Mouse (Mus musculus) testis, adult 2 months (tissue): ENCODE data around the gene Mff. TPM values are rescaled to one million over a fixed set of nuclear protein-coding genes. Genes with fewer than 3 reads are reported as not detected.

Experiments
- H3K27ac ChIP-seq: fragments of 200-500 bp; 2 replicates; pipeline ENCODE4 v1.5.1; 2012; ENCODE audit warnings: low read depth, low read length; ENCODE audit not compliant: control insufficient read depth, insufficient read depth
- H3K27me3 ChIP-seq: fragments of 200-500 bp; 2 replicates; pipeline ENCODE4 v1.6.1; 2012; ENCODE audit warnings: mild to moderate bottlenecking, low read length, moderate library complexity; ENCODE audit not compliant: control insufficient read depth, insufficient read depth
- H3K36me3 ChIP-seq: fragments of 200-500 bp; 2 replicates; pipeline ENCODE4 v1.6.1; 2012; ENCODE audit warnings: mild to moderate bottlenecking, low read length; ENCODE audit not compliant: control insufficient read depth, insufficient read depth
- H3K4me1 ChIP-seq: fragments of 200-500 bp; 2 replicates; pipeline ENCODE4 v1.6.1; 2012; ENCODE audit warnings: low read length; ENCODE audit not compliant: control insufficient read depth, insufficient read depth
- H3K4me3 ChIP-seq: fragments of 200-500 bp; 2 replicates; pipeline ENCODE4 v1.5.1; 2012; ENCODE audit warnings: low read depth, mild to moderate bottlenecking, low read length, moderate library complexity, mixed read lengths; ENCODE audit not compliant: control insufficient read depth
- CTCF ChIP-seq: fragments of 200-500 bp; IDR thresholded peaks from 2 replicates; pipeline ENCODE4 v1.5.1; 2012; ENCODE audit warnings: low read depth, mild to moderate bottlenecking, inconsistent platforms, low read length, moderate library complexity; ENCODE audit not compliant: control insufficient read depth, insufficient read depth, insufficient replicate concordance
- POLR2A ChIP-seq: fragments of 200-500 bp; IDR thresholded peaks from 2 replicates; pipeline ENCODE4 v1.6.1; 2012; ENCODE audit warnings: low read depth, mild to moderate bottlenecking, inconsistent platforms, low read length, moderate library complexity; ENCODE audit not compliant: control insufficient read depth
- polyA plus RNA-seq: library from polyadenylated mRNA; depleted of rRNA; stranded (reverse); fragments of >200 nt; gene quantifications from 2 replicates; pipeline ENCODE4 v1.2.3, GENCODE M21; 2012; rRNA removed

Gene Mff
- 167 and 199 TPM in 2 replicates for polyA plus RNA-seq

DNA sequence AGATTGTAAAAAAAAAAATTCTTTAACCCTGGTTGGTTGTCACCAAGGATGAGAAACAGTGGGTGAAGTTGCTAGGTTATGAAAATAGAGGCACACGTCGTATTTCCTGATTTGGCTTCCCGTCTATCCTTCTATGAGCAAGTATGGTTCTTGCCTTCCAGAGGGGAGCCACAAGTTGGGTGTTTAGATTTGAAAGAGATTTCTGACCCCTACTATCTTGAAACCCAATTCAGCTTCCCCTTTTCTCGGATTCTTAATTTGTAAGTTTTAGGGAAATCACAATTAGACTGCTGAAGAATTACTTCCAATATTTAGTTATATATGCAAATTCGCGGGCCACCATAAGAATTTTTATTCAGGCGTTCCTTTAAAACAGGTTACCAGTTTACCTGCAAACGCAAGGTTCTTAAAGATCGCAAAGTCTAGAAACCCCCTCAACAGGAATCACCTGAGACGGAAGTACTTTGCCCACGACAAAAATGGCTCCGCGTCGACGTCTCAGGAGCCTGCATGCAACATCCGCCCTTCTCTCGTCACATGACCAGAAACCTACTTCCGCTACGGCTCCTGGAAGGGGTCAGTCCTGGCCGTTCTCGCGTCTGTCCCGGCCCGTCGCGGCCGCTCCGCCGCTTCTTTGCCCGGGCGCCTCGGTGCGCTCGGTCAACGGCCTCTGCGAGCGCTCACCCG, at the start of gene Mff:
Mff (plus strand) TSS at position 552 of the 687 bp plus-strand sequence.
- Histone ChIP-seq H3K27ac (peak within 1 kb of the TSS; percentile 96), H3K4me1 (peaks cover 6% of the 10 kb centered on the region), H3K36me3 (no peaks in the 10 kb centered on the region), H3K4me3 (peak within 1 kb of the TSS; percentile 98), H3K27me3 (no peaks in the 10 kb centered on the region)
- TF ChIP-seq CTCF = peak; percentile 21; the same call in 1 of the 2 replicates
- peak; percentile 94 for TF ChIP-seq POLR2A

DNA sequence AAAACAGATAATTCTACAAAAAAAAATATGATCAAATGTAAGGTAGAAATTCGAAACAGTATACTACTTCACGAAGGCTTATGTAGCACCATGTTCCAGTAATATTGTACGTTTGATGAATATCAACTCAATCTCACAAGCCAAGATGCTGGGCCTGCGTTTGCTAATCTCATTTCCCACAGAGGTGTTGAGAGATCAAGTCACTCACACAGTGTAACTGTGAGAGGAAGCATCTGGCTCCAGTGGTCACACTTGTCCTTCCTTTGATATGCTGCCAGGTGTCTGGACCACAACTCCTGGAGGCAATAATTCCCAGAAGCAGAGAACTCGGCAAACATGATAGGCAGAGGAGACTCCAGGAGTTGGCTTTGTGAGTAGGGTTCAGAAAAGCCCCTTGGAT, 38.4 kb upstream of the Mff start:
- Histone ChIP-seq H3K4me3 (no peak overlapping the region), H3K27ac (no peak overlapping the region), H3K27me3 (no peaks in the 10 kb centered on the region), H3K4me1 (no peaks in the 10 kb centered on the region), H3K36me3 (no peaks in the 10 kb centered on the region)
- TF ChIP-seq CTCF (no peak), POLR2A (no peak)

DNA sequence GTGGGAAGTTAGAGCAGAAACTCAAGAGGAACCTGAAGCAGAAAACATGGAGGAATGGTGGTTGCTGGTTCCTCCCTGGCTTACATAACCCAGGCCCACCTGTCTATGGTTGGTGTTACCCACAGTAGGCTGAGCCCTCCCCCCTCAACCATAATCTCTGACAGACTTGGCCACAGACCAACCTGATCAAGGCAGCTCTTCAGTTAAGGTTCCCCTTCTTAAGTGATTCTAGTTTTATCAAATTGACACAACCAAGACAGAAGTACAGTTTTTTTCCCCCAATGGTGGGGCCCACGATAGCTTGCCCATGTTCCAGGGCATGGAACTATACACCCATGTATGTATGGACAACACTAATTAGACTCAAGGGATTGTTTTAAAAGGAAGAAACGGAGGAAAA, 37.8 kb upstream of the Mff start:
- H3K4me1 ChIP-seq = no peaks in the 10 kb centered on the region
- no peak for TF ChIP-seq POLR2A
- TF ChIP-seq CTCF = no peak
- H3K27ac ChIP-seq = no peak overlapping the region
- H3K4me3 ChIP-seq = no peak overlapping the region
- H3K27me3 ChIP-seq = no peaks in the 10 kb centered on the region
- H3K36me3 ChIP-seq = no peaks in the 10 kb centered on the region

DNA sequence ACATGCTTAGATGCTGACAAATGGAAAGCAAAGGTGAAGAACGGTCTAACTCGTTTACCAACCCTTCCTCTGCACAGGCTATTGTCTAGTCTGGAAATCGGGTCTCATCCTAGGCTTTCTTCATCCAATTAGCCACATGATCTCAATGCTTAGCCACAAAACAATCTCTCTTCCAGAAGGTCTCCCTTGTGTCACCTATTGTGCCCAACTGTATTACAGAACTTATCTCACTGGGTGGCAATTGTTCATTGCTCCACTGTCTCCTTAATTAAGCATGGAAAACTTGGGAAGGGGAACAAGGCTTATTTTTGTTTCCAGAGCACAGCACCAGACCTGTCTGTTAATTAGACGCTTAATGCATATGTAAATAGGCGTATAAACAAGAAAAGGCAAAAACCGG, 36.8 kb upstream of the Mff start:
- H3K4me1 ChIP-seq = no peaks in the 10 kb centered on the region
- no peaks in the 10 kb centered on the region for H3K36me3 ChIP-seq
- H3K27ac ChIP-seq = no peak overlapping the region
- no peak for TF ChIP-seq POLR2A
- TF ChIP-seq CTCF = no peak
- H3K4me3 ChIP-seq = no peak overlapping the region
- H3K27me3 ChIP-seq = no peaks in the 10 kb centered on the region

DNA sequence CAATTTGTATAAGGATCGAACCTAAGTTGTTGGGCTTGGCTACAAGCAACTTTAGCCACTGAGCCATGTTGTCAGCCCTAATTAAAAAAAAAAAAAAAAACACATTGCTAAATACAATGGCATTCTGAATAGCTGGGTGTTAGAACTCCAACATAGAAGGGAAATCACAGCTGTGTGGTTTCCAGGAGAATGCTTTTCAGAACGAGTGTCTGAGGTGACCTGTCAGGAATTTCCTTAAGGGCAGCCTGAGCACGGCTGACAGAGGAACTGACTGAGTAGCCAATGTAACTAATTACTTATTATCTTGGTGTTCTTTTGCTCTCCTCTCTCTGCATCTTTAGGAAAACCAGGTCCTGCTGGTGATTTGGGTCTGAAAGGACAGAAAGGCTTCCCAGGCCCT, 28.8 kb upstream of the Mff start:
- Histone ChIP-seq H3K36me3 (no peaks in the 10 kb centered on the region), H3K27me3 (no peaks in the 10 kb centered on the region), H3K4me1 (no peaks in the 10 kb centered on the region), H3K27ac (no peak overlapping the region), H3K4me3 (no peak overlapping the region)
- TF ChIP-seq POLR2A (no peak), CTCF (no peak)

DNA sequence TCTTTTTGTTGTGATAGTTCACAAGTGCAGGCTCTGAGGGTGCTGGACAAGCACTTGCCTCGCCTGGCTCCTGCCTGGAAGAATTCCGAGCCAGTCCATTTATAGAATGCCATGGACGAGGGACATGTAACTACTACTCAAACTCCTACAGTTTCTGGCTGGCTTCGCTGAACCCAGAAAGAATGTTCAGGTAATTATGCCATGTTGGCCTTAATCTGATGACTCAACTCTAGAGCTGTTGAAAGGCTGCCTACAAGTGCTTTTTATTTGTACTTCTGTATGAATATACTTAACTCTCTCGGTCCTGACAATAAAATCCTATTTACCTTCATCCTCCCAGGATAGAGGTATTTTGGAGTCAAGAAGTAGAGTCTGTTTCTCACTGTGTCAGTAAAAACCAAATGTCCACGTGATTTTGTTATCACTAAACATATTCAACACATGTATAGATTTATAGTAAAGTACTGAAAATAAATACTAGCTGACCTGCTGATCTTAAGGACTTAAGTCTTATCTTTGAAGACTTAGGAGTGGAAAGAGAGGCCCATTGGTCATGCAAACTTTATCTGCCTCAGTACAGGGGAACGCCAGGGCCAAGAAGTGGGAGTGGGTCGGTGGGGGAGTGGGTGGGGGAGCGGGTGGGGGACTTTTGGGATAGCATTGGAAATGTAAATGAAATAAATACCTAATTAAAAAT, 6.7 kb upstream of the Mff start:
- Histone ChIP-seq H3K27ac (no peak overlapping the region), H3K4me3 (no peak overlapping the region), H3K27me3 (no peaks in the 10 kb centered on the region), H3K36me3 (no peaks in the 10 kb centered on the region), H3K4me1 (no peaks in the 10 kb centered on the region)
- TF ChIP-seq POLR2A = no peak
- TF ChIP-seq CTCF = no peak

DNA sequence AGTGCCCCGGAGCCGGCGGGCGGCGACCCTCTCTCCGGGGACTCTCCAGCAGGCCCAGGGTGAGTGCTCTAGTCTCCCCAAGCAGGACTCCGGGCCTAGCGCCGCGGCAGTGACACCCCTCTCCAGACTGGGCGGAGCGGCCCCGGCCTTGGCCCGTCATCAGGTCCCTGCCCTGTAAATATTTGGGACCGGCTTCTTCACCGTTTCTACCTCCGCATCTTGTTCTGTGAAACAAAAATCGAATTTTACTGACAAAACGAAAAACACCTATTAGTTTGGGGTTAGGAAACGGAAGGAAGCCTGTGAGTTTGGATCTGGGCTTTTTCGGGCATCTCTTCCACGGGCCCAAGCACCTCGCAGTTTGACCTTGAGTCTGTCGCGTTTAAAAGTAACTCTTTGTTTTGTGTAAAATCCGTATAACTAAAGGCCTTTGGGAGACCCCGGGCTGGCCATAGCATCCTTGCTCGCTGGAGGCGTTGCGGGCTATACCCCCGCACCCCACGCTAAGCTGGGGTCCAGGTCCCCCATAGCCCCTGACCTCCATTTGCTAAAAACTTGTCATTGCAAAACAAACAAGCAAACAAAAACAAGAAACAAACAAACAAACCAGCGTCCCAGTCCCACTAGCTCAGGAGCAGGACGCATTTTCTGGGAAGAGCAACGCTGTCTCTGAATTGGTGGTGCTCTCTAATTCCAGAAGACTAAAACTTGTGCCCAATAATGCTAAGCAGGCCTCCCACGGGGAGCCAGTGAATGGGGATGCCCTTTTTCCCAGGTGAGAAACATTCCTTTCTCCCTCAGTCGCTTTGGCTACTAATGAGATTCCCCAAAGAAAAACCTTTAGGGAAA, 560 bp downstream of the Mff start:
- no peaks in the 10 kb centered on the region for H3K36me3 ChIP-seq
- peaks cover 6% of the 10 kb centered on the region for H3K4me1 ChIP-seq
- no peak for TF ChIP-seq POLR2A
- no peak for TF ChIP-seq CTCF
- H3K4me3 ChIP-seq = peak overlapping the region; percentile 98
- H3K27me3 ChIP-seq = no peaks in the 10 kb centered on the region
- peak overlapping the region; percentile 96 for H3K27ac ChIP-seq

DNA sequence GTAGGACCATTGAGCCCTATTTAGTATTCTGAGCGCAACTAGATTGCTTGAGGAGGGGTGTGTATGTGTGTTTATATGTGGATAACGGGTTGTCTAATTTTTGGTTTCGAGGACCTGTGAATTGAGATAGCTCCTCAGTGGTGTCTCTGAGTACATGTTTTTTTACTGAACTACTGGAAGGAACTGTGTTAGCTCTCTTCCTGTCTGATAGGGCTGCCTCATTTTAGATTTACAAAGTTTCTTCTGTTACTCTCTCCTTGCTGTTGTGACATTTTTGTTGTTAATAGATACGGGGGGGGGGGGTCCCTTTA, 1.1 kb downstream of the Mff start:
- no peak overlapping the region for H3K27ac ChIP-seq
- H3K27me3 ChIP-seq = no peaks in the 10 kb centered on the region
- TF ChIP-seq CTCF = no peak
- TF ChIP-seq POLR2A = no peak
- H3K4me3 ChIP-seq = peak overlapping the region; percentile 98
- peaks cover 6% of the 10 kb centered on the region for H3K4me1 ChIP-seq
- H3K36me3 ChIP-seq = peaks cover 3% of the 10 kb centered on the region; the same call in 1 of the 2 replicates
